Mouse (Mus musculus) limb, embryonic 13.5 days (tissue): ENCODE results near the gene Spred2. TPM values are rescaled to one million over a fixed set of nuclear protein-coding genes. Genes with fewer than 3 reads are reported as not detected.

Experiments
- ATAC-seq: fragments of 200-750 bp; cut with Nextera tagmentation; 2 replicates; pipeline ENCODE4 v1.8.0; 2017; ENCODE audit warnings: low read depth, moderate number of reproducible peaks, moderate TSS enrichment; ENCODE audit not compliant: low FRiP score
- H3K27ac ChIP-seq: fragments of 300-500 bp; sonication (generic); 2 replicates; pipeline ENCODE4 v1.5.1; 2015; ENCODE audit warnings: inconsistent platforms, mild to moderate bottlenecking, moderate library complexity
- H3K27me3 ChIP-seq: fragments of 300-500 bp; sonication (generic); 2 replicates; pipeline ENCODE4 v1.6.1; 2015; ENCODE audit warnings: mild to moderate bottlenecking, inconsistent platforms
- H3K36me3 ChIP-seq: fragments of 300-500 bp; sonication (generic); 2 replicates; pipeline ENCODE4 v1.6.1; 2015; ENCODE audit warnings: inconsistent platforms, mild to moderate bottlenecking, moderate library complexity
- H3K4me1 ChIP-seq: fragments of 300-500 bp; sonication (generic); 2 replicates; pipeline ENCODE4 v1.6.1; 2015; ENCODE audit warnings: inconsistent platforms
- H3K4me2 ChIP-seq: fragments of 300-500 bp; sonication (generic); replicated peaks from 2 replicates; pipeline ENCODE4 v1.6.1; 2015; ENCODE audit warnings: inconsistent platforms, mild to moderate bottlenecking, moderate library complexity
- H3K4me3 ChIP-seq: fragments of 300-500 bp; sonication (generic); 2 replicates; pipeline ENCODE4 v1.5.1; 2015; ENCODE audit warnings: moderate library complexity, mild to moderate bottlenecking, inconsistent platforms
- H3K9ac ChIP-seq: fragments of 300-500 bp; sonication (generic); 2 replicates; pipeline ENCODE4 v1.6.1; 2015; ENCODE audit warnings: mild to moderate bottlenecking, inconsistent platforms
- H3K9me3 ChIP-seq: fragments of 300-500 bp; sonication (generic); 2 replicates; pipeline ENCODE4 v1.6.1; 2016; ENCODE audit warnings: inconsistent platforms
- WGBS: fragments of 180-500 bp; shearing (Covaris S2); methylation state at CpG from one replicate; pipeline ENCODE4 v1.1.7; 2015; 5-methylcytosine and 5-hydroxymethylcytosine counted together
- polyA plus RNA-seq: library from polyadenylated mRNA; unstranded; fragments of >200 nt; fragmentation: Nextera tagmentation; extraction: Ambion mirVana; gene quantifications from 2 replicates; pipeline ENCODE4 v1.2.1, GENCODE M21; 2015

Gene Spred2
- polyA plus RNA-seq, 1 experiment from 2014 or later: 9.2 TPM

DNA sequence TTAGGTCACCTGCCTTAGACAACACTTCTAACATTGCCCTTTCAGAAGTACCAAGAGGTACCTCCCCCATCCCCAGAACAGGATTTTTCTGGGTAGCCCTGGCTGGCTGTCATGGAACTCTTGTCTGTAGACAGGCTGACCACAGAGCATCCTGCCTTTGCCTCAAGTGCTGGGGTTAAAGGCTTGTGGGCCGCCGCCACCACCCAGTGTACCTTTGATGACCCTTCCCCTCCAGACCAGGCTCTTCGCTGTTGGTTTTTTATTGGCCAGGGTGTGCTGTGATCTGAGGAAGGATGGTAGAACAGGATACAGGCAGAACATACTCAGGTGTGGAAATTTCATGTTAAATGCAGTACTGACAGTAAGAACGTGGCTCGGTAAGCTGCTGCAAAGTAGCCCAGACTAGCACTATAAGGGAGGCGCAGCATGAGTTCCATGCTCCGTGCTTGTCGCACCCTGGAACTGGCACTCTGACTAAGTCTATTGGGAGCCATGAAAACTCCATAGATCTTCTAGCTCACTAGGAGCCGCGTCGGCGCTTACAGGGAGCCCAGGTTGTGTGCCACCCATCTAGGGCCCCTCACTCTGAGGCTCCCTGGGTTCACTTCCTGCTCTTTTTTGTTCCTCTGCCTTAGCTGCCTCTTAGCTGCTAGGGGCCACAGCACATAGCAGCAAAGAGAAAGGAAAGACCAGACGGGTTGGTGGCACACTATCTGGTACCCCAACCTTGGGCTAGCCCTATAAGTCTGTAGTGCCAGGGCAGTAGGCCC, 65.2 kb downstream of the Spred2 start:
- 74% methylated on average over 13 of the region's 13 CpGs for WGBS
- no peak overlapping the region for H3K4me2 ChIP-seq
- H3K27ac ChIP-seq: no peak overlapping the region
- ATAC-seq: no peak
- no peak overlapping the region for H3K4me3 ChIP-seq
- H3K9me3 ChIP-seq: no peaks in the 10 kb centered on the region
- H3K9ac ChIP-seq: peak overlapping the region; percentile 31; the same call in 1 of the 2 replicates
- H3K36me3 ChIP-seq: no peaks in the 10 kb centered on the region
- no peaks in the 10 kb centered on the region for H3K27me3 ChIP-seq
- peaks cover 67% of the 10 kb centered on the region for H3K4me1 ChIP-seq

DNA sequence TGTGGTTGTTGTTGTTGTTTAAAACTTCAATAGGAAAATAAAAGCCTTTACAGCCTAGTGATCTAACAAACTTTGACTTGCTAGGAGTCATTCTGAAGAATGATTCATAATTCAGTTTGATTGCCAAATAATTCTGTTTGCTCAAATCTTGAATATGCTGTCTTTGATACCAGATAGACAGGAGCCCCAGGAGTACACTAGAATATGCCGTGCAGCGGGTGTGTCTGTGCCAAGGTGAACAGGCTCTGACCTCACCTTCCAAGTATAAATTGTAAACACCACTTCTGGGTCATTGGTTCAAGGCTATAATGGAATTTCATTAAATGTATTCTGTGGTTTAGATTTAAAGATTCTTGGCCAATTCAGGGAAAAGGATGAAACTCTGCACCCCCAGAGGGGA, 66.6 kb downstream of the Spred2 start:
- WGBS: 66% methylated on average over 2 of the region's 2 CpGs
- no peaks in the 10 kb centered on the region for H3K27me3 ChIP-seq
- H3K9ac ChIP-seq: no peak overlapping the region
- H3K36me3 ChIP-seq: no peaks in the 10 kb centered on the region
- no peak overlapping the region for H3K4me2 ChIP-seq
- no peaks in the 10 kb centered on the region for H3K9me3 ChIP-seq
- no peak overlapping the region for H3K4me3 ChIP-seq
- H3K27ac ChIP-seq: no peak overlapping the region
- peaks cover 63% of the 10 kb centered on the region for H3K4me1 ChIP-seq
- ATAC-seq: no peak

DNA sequence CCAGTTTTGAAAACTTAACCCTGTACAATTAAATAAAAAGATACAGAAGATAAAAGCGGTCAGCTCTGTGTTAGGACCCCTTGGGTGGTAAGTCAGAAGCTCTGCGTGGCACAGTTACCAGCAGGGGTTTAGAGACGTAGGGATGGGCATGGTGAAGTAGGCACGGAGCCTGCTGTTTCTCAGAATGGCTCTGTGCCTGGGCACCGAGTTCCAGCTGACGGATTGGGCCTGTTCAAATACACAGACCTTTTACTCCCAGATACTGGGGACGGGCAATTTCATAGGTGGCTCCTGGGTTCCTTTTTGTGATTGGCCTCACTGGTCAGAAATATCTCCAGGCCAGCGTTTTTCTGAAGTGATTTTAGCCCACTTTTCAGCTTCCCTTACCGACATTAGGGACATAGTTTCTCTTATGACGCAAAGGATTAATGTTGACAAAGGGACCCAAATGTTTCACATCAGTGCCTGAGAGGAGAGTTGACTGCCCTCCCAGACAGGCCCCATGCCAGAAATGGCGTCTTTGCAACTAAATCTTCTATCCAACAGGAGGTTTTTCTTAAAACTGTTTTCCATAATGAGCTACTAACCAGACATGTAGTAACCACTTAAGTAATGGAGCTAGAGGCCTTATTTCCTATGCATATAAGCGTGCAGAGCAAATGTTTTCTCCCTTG, 67.3 kb downstream of the Spred2 start:
- Histone ChIP-seq H3K4me3 (no peak overlapping the region), H3K4me1 (peaks cover 56% of the 10 kb centered on the region), H3K9me3 (no peaks in the 10 kb centered on the region), H3K27me3 (no peaks in the 10 kb centered on the region), H3K4me2 (no peak overlapping the region), H3K36me3 (no peaks in the 10 kb centered on the region), H3K9ac (no peak overlapping the region), H3K27ac (0 out of 2 replicates have a peak overlapping the region, but pooled peaks have one; percentile 28)
- ATAC-seq: no peak
- 56% methylated on average over 12 of the region's 12 CpGs for WGBS

DNA sequence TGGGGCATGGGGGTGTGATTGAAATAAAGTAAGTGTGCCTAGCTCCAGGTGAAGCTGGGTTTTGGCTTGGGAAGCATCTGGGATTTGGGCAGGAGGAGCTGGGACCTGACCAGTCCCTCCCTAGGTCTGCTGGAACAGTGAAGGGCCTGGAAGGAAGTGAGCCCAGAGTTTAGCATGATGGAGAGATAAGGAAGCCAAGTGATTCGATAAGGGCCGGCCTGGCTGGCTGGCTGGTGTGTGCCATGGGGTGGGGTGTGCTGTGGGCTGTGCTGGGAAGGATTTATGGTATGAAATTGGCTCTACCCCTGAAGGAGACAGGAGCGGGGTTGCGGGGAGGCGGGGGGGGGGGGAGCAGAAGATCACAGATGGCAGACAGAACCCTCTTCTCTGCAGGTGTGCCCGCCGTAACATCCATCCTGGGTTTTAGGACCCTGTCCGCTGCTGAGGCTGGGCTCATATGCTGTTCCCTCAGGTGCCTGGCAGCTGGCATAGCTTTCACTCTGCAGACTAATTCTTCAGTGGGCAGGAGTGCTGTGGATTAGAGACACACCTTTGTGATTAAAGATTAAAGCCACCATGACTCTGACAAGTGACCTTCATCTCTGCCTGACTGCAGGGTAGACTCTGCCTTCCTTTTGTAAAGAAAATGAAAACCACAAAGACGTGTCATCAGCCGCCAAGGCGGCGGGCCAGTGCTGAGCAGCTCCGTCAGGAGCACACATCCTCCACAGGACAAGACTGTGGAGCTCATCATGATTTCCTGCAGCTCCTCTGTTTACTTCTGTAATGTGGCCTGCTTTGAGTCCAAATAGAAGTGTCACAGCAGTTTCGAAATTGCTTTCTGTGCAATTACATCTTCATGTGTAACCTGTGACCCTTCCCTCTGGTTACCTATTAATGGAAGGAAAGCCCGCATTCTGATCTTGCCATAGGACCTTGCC, 68.4 kb downstream of the Spred2 start:
- no peak overlapping the region for H3K27ac ChIP-seq
- no peak overlapping the region for H3K9ac ChIP-seq
- no peak overlapping the region for H3K4me3 ChIP-seq
- no peaks in the 10 kb centered on the region for H3K9me3 ChIP-seq
- peaks cover 44% of the 10 kb centered on the region for H3K4me1 ChIP-seq
- ATAC-seq: no peak
- H3K36me3 ChIP-seq: no peaks in the 10 kb centered on the region
- WGBS: 59% methylated on average over 13 of the region's 15 CpGs
- no peaks in the 10 kb centered on the region for H3K27me3 ChIP-seq
- H3K4me2 ChIP-seq: no peak overlapping the region

DNA sequence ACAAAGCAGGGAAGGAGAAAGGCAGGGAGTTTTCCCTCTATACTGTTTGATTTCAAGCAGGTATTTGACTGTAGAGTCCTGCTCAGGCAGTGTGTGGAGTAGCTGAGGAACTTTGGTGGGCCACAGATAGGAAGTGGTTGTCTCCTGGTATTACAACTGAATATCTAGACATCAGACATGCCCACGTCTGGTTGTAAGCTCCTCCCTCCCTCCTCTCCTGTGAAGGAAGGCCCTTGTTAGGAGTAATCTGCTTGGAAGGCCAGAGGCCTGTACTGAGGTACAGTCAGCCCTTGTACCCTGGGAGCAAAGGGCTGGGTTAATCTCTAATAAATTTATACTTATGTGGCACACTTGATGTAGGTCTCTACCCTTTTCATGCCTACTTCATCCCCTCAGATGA, 69.6 kb downstream of the Spred2 start:
- ATAC-seq: no peak
- H3K9ac ChIP-seq: no peak overlapping the region
- H3K36me3 ChIP-seq: peaks cover 8% of the 10 kb centered on the region
- peaks cover 33% of the 10 kb centered on the region for H3K4me1 ChIP-seq
- H3K4me2 ChIP-seq: no peak overlapping the region
- no peak overlapping the region for H3K4me3 ChIP-seq
- no peaks in the 10 kb centered on the region for H3K27me3 ChIP-seq
- no peak overlapping the region for H3K27ac ChIP-seq
- WGBS: 22% methylated on average over 1 of the region's 1 CpGs
- H3K9me3 ChIP-seq: no peaks in the 10 kb centered on the region

DNA sequence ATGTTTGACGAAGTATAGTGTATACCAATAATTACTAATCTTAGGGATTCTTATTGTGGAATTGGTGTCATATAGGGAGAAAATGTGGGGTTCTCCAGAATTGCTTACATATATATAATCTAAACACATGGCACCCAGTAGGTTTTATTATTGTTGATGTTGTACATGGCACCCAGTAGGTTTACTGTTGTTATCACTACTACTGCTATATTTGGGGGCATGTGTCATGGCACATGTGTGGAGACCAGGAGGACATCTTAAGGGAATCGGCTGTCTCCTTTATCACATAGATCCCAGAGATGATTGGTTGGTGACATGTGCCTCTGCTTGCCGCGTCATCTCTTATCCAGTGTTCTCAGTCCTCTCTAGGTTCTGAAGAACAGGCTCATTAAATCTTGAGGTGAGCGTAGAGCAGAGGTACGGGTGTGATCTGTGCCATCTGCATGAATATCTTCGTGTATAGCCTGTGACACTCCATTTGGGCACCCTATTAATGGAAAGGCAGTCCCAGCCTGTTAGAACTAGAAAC, 70.2 kb downstream of the Spred2 start:
- Histone ChIP-seq H3K27me3 (no peaks in the 10 kb centered on the region), H3K36me3 (peaks cover 14% of the 10 kb centered on the region), H3K27ac (no peak overlapping the region), H3K4me1 (peaks cover 27% of the 10 kb centered on the region), H3K4me3 (no peak overlapping the region), H3K9ac (no peak overlapping the region), H3K4me2 (no peak overlapping the region), H3K9me3 (no peaks in the 10 kb centered on the region)
- WGBS: 89% methylated on average over 7 of the region's 7 CpGs
- ATAC-seq: no peak

DNA sequence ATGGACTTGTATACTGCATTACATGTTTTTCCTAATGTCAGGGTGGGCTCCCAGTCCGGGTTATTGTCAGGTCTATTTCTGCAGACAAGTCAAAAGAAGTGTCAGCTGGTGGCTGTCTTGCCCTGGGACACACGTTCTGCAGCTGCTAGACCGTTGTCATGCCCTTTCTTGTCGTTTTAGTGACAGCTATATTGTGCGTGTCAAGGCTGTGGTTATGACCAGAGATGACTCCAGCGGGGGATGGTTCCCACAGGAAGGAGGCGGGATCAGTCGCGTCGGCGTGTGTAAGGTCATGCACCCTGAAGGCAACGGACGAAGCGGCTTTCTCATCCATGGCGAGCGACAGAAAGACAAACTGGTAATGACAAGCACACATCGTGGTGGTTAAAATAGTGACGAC, 73.8 kb downstream of the Spred2 start:
- Histone ChIP-seq H3K27me3 (no peaks in the 10 kb centered on the region), H3K9me3 (no peaks in the 10 kb centered on the region), H3K4me2 (no peak overlapping the region), H3K4me3 (no peak overlapping the region), H3K27ac (no peak overlapping the region), H3K4me1 (0 out of 2 replicates have a peak, but pooled peaks cover under 1% of the 10 kb centered on the region), H3K9ac (no peak overlapping the region), H3K36me3 (peaks cover 36% of the 10 kb centered on the region)
- 0 out of 2 replicates have a peak, but pooled peaks have one; percentile 49 for ATAC-seq
- 65% methylated on average over 18 of the region's 18 CpGs for WGBS

DNA sequence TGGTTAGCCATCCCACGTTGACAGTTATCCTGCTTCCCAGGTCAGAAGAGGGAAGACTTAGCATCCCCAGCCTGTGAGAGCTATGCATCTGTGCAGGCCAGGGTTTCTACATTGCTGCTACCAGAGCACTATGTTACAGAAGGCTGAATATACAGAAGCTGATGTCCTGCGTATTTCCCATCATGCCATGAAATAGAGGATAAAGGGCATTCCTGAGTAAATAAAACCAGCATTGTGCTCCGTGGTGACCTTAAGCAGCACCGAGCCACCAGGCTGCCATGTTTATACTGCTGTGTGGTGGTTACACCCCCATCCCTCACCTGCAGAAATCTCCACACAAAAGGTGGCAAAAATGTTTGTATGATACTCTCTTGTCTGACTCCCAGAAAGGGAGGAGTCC, 78.7 kb downstream of the Spred2 start:
- no peak overlapping the region for H3K27ac ChIP-seq
- H3K36me3 ChIP-seq: peaks cover 62% of the 10 kb centered on the region
- H3K9ac ChIP-seq: no peak overlapping the region
- no peaks in the 10 kb centered on the region for H3K9me3 ChIP-seq
- H3K4me3 ChIP-seq: no peak overlapping the region
- no peaks in the 10 kb centered on the region for H3K27me3 ChIP-seq
- no peak overlapping the region for H3K4me2 ChIP-seq
- no peak for ATAC-seq
- H3K4me1 ChIP-seq: no peaks in the 10 kb centered on the region
- 82% methylated on average over 4 of the region's 4 CpGs for WGBS

DNA sequence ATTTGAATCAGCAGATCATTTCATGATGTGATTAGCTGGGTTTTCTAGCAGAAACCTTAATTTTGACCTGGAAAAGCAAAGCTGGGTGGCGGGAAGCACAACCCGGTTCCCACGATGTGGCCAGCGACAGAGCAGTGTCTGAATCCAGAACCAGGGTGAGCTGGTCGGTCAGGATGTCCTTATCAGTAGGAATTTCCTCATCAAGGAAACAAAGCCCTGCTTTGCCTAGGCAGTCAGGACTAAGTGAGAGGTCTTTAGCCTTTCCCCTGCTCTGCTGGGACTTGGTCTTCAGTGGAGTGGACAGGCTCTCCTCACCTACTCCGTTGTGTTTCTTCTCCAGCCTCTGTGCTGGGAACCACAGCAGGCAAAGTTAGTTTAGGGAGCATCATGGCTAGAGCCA, 83.5 kb downstream of the Spred2 start:
- WGBS: 93% methylated on average over 6 of the region's 6 CpGs
- H3K4me2 ChIP-seq: no peak overlapping the region
- ATAC-seq: no peak
- H3K9me3 ChIP-seq: 0 out of 2 replicates have a peak, but pooled peaks cover 4% of the 10 kb centered on the region
- H3K9ac ChIP-seq: no peak overlapping the region
- peaks cover 59% of the 10 kb centered on the region for H3K36me3 ChIP-seq
- peaks cover 15% of the 10 kb centered on the region for H3K4me1 ChIP-seq
- no peak overlapping the region for H3K4me3 ChIP-seq
- no peaks in the 10 kb centered on the region for H3K27me3 ChIP-seq
- no peak overlapping the region for H3K27ac ChIP-seq

DNA sequence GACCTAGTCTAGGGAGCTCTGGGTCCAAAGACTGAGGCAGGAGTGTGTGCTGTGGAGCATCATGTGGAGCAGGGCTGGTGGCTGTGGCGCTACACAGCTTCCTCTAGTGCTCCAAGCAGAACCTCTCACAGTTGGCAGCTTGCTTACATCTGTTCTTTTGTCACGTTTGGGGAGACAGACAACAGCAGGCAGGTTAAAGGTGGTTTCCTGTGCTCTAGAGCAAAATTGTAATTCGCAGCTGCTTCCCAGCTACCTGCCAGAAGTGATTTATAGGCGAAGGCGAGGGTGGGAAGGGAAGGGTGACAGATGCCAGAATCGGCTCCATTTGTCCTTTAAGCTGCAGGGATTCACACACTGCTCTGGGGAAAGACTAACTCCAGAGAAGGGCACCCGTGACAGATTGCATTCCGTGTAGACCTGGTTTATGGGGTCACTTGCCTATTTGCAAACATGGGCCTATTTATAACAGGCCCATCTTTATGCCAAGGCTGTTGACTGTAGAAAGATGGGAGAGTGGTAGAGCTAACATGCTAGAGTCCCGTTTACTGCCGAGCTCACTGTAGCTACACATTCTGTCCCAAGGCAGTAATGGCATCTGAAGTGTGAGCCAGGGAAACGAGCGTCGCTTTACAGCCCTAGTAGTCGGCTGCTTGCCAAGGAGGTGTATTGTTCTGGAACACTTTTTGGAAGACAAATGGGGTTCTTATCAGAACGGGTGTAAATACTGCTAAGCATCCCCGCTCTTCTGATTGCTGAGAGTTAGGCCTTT, 87.2 kb downstream of the Spred2 start:
- Histone ChIP-seq H3K4me2 (no peak overlapping the region), H3K27ac (peak overlapping the region; percentile 40; the same call in 1 of the 2 replicates), H3K4me1 (peaks cover 15% of the 10 kb centered on the region), H3K27me3 (no peaks in the 10 kb centered on the region), H3K36me3 (peaks cover 70% of the 10 kb centered on the region), H3K9ac (no peak overlapping the region), H3K9me3 (0 out of 2 replicates have a peak, but pooled peaks cover 4% of the 10 kb centered on the region), H3K4me3 (no peak overlapping the region)
- 18% methylated on average over 16 of the region's 16 CpGs for WGBS
- ATAC-seq: peak; percentile 69; the same call in 1 of the 2 replicates

DNA sequence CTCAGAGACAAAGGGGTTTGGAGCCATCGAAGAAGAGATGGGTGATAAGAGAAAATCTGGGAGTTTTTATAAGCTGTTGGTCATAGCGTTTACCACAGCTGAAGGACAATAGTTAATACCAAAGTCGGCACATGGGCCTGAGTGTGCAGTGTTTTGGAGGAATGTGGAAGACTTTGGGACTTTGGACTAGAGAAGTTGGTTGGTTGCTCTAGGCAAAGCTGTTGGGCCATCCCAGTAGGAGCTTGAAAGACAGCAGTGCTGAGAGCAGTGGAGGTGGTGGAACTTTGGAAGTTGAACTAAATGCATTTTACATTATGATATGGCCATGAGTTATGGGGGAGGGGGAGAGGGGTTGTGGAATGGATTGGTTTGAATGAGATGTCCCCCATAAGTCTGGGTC, 89.2 kb downstream of the Spred2 start:
- 94% methylated on average over 3 of the region's 3 CpGs for WGBS
- no peaks in the 10 kb centered on the region for H3K27me3 ChIP-seq
- no peak overlapping the region for H3K27ac ChIP-seq
- H3K4me3 ChIP-seq: no peak overlapping the region
- ATAC-seq: no peak
- peaks cover 16% of the 10 kb centered on the region for H3K9me3 ChIP-seq
- no peak overlapping the region for H3K4me2 ChIP-seq
- H3K4me1 ChIP-seq: peaks cover 15% of the 10 kb centered on the region
- H3K9ac ChIP-seq: no peak overlapping the region
- peaks cover 71% of the 10 kb centered on the region for H3K36me3 ChIP-seq
